Mouse (Mus musculus) T-cell, adult 2 months (primary cell): ENCODE measurements around the gene Fxyd7.

Source experiments
- DNase-seq: peaks from one replicate; pipeline ENCODE4 v3.0.0; 2022; ENCODE audit warnings: low spot score

Fxyd7 gene

GRCm38 (mm10) chr7:31076492-31076891 lies 25.2 kb upstream of the Fxyd7 start, which contains the start of gene Fxyd3:
Gene Fxyd3 (minus strand): TSS chr7:31076704.
- DNase-seq, result no peak

DNA sequence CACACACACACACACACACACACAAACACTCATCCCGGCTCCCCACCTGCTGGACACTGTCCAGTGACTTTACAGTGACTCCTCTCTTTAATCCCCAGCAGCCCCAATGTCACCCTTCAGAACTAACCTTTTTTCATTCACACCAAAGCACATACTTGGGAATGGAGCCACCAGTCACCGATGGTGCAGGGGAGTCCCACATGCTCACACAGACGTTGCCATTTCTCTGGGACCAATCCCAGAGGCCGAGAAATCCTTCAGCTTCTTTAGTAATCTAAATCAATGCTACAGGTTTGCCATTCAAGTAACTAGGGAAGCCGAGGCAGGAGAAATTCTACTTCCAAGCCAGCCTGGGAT lies 23.4 kb upstream of the Fxyd7 start:
- no peak for DNase-seq

DNA sequence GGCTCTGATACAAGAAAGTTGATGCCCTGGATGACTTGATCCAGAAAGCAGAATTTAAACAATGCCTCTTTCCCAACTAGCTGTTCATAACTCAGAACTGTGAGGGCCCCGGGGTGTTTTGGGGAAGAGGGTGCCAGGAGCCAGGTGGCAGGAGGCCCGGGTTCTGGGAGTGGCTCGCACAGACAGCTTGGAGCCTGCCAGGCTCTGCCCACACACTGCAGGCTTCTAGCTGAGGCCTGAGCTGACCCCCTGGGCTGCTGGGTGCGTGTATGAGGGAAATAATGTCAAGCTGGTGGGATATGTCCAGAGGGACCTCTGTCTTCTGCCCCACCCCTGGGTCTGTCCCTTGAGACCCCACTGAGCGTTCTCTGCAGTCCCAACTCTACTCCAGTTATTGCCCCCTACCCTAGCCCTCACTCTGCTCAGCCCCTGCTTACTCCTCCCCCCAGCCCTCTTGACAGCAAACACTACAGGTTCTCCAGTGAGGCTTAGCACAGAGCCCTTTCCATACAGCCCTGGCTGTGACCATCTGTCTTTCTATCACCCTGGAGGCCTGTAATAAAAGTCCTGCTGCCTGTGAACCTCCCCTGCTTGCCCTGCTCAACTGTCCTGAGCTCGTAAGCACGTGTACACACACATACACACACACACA lies 22.9 kb upstream of the Fxyd7 start:
- no peak for DNase-seq

DNA sequence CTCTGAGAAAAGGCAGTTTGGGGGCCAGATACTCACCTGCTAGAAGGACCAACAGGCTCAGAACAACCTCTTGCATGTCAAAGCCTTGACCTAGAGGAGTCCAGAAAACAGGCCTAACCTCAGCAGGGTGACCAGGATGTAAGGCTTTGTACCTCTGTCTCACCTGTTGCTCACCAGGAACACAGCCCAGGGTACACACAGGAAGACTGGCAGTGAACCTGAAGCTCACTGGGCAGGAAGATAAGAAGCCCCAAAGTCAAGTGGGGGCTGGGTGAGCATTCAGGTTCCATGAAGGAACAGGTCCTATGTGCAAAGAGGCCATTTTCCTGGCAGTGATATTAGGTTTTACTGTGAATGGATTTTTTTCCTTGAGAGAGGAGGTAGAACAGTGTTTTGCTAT lies 22.3 kb upstream of the Fxyd7 start:
- DNase-seq, result no peak

GRCm38 (mm10) chr7:31072326-31072725 lies 21.1 kb upstream of the Fxyd7 start:
- DNase-seq, result no peak

GRCm38 (mm10) chr7:31070324-31070723 lies 19.1 kb upstream of the Fxyd7 start:
- no peak for DNase-seq

DNA sequence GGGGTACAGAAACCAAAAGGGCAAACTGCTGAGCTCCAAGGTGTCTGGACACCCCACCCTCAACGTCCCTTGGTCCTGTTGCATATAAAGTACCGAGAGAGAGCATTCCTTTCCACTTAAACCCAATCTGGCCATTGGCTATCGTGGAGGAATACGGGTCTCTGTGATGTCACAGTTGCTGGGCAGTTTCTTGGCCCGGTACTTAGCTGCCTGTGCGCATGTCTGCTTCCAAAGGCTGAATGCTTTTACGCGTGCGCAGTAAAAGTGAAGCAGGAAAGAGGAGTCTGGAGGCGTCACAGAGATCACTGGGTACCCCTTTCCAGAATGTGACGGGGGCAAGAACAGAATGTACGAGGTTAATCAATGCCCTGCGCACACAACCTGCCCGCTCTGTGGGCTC lies 18.2 kb upstream of the Fxyd7 start:
- DNase-seq, result no peak

- DNase-seq, result no peak
Measured at GRCm38 (mm10) chr7:31067836-31068235, 16.6 kb upstream of the Fxyd7 start.

DNA sequence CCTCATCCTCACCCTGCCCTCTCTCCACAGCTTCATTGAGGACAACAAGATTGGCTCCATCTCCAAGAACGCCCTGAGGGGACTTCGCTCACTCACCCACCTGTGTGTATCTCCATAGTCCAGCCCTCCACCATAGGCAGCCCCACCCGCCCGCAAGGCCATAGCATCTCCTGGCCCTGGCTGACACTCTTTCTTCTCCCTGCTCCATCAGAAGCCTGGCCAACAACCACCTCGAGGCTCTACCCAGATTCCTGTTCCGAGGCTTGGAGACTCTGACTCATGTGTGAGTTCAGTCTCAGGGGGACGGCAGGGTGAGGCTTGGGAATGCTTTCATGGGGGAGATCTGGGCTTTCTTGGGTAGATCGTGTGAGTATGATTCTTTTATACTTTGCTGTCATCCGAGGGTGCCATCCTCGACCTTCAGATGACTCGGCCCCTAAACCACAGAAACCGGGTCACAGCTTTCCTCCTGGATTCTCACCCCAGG lies 11.8 kb upstream of the Fxyd7 start:
- DNase-seq, result no peak

GRCm38 (mm10) chr7:31060621-31061010 lies 9.3 kb upstream of the Fxyd7 start:
- DNase-seq, result no peak

GRCm38 (mm10) chr7:31059919-31060620 lies 8.8 kb upstream of the Fxyd7 start:
- DNase-seq, result no peak

DNA sequence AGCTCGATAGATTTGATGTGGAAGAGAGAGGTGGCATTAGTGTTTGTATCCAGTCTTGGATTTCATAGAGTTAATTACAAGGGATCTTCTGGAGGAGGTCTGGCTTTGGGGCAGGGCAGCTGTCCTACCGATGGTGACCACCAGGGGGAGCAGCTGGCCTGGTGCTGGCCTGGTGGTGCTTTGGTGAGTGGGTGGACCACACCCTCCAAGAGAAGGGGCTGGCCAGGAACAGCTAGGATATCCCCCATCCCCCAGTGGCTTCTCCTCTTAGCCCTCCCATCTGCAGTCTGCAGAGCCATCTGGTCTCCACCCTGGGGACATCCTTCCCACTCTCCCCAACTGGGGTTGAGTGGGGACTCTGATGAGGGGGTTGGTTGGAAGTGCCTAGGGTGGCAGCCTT lies 7.8 kb upstream of the Fxyd7 start, which contains the start of gene Lgi4:
Gene Lgi4, plus strand, starts transcription at position 235 of the 400 bp plus-strand sequence.
- peak; percentile 74 for DNase-seq

DNA sequence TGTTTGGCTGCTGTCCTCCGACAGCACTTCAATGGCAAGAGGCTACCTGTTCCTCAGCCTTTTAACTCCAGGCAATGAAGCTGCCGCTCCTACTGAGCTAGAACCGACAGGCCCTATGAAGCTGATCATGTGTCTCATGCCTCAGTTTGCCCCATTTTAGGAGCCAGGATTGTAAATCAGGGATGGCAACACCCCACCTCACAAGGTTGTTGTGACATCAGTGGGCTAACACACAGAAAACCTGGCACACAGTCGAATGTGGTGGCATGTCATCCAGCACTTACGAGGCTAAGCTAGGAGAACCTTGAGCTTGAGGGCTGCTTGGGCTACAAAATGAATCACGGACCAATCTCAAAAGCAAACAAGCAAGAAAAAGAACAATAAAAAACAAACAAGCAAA lies 6.9 kb upstream of the Fxyd7 start:
- DNase-seq, result no peak

GRCm38 (mm10) chr7:31057730-31058129 lies 6.5 kb upstream of the Fxyd7 start:
- no peak for DNase-seq

GRCm38 (mm10) chr7:31057071-31057470 lies 5.8 kb upstream of the Fxyd7 start, which contains the start of gene Fxyd1:
Gene Fxyd1 (minus strand): TSS chr7:31057199.
- no peak for DNase-seq

DNA sequence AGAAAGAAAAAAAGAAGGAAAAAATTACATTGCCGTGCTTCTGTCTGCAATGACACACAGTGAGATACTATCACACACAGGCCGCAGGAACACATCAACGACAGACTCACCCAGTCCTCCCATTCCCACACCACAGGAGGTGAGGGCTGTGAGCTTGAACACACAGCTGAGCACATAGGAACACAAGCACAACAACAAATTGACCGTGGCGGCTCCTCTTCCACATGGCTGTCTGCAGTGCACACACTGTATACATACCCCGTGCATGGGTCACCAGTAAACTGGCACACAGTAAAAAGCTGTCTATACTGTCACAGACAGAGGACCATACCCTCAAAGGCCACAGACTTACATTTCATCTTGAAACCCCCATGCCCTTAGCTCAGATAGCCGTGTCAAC lies 5.2 kb upstream of the Fxyd7 start:
- no peak for DNase-seq

DNA sequence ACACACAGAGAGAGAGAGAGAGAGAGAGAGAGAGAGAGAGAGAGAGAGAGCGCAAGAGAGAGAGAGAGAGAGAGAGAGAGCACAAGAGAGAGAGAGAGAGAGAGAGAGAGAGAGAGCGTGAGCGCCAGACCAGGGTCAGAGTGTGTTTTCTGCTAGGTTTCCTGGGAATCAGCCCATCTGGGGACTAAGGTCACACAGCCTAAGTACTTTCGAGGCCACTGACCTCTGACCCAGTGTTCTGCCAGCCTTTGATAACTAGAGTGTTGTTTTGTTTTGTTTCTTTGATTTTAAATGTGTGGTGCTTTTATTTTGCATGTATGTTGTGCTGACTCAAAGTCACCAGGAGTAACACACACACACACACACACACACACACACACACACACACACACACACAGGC lies 4.6 kb upstream of the Fxyd7 start:
- no peak for DNase-seq

DNA sequence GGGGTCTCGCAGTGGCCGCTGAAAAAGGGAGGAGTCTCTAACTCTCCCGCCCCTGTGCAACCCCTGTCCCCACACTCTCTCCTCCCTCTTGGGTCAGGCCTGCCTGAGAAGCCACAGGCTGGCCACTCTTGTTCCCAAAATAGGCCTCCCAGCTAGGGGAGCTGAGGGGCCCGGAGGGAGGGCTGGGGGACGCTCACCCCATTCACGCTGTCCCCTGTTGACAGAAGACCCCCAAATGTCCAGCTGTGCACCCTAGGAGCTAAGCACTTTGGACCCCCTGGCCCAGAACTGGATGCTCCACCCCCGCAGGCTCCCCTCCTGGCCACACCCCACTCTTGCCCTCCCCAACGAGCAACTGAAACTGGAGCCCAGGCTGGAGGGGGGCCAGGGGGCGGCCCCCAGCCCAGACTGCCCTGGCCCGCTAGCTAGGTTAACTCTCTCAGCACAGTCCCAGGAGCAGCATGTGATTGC lies 4.1 kb upstream of the Fxyd7 start:
- no peak for DNase-seq

GRCm38 (mm10) chr7:31054661-31055320 lies 3.5 kb upstream of the Fxyd7 start:
- no peak for DNase-seq

- DNase-seq, result no peak
Measured at GRCm38 (mm10) chr7:31053882-31054447, 2.7 kb upstream of the Fxyd7 start.

GRCm38 (mm10) chr7:31052636-31053434 lies 1.6 kb upstream of the Fxyd7 start:
- DNase-seq, result no peak

DNA sequence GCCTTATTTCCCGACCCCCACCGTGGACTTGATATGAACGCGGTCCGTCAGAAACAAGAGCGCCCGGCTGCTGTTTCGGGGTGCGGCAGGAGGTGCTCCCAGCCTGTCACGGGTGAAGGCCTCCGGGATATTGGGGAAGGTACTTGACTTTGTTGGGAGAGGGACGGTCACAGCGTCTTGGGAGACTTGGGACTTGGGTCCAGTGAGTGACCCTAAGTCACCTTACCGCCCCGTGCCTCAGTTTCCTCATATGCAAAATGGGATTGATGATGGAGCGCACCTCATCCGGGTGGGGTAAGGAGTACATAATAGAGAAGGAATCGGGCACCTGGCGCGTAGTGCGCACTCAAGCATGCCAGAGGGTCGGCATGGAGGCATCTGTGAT lies 976 bp upstream of the Fxyd7 start:
- no peak for DNase-seq
